Mouse (Mus musculus) thymus, postnatal 10 days (tissue): ENCODE measurements around the gene Ppp1r13b.
A peak's percentile ranks its signal among the peaks of the same experiment; 100 is the strongest.
"Not testable (repeated sequence)": the region's sequence is repeated elsewhere in the genome, so short reads cannot be mapped to it uniquely, and the experiment has no call there.

ENCODE experiments used
- DNase-seq, 2 experiments: peaks; one replicate each; pipeline ENCODE4 v3.0.0; 2021; ENCODE audit warnings: low spot score in 2 of 2

Ppp1r13b gene

GRCm38 (mm10) chr12:111907970-111908681 lies at the start of gene Ppp1r13b:
Gene Ppp1r13b, minus strand, starts transcription at chr12:111908110.
- DNase-seq, result peak; percentile 90 to 95

DNA sequence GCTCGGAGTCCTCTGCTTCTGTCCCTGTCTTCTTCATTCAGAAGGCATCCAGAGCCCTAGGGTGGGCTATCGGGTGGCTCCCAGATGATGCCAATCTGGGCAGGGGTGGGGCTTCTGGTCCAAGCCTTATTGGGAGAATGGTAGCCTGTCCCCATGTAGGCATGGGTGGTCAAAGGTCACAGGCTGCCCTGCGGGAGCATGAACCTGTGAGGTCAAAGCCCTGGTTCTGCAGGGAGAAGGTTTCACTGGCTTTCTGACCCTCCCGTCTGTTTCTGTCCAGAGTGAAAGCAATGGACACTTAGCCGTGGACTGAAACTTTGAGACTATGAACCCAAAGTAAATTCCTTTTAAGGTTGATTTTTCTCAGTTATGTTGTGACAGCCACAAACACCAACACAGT lies 48.3 kb upstream of the Ppp1r13b start:
- no peak for DNase-seq

DNA sequence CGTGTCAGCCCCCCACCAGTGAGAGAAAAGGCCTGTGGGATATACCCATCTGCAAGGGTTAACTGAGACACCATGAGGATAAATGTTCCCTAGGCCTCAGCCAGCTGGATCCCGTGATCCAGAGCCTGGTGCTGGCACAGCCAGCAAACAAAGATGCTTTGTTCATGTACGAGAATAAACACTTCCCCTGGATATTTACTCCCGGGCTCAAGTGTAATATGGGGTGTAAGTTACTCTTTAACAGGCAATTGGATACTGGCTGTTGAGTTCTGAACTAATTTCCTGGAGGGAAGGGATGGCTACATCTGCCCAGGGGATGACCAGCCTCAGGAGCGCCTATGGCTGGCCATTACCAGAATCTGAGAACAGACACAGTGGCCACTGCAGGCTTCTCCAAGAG lies 43.8 kb upstream of the Ppp1r13b start:
- DNase-seq, result no peak

GRCm38 (mm10) chr12:111950486-111950885 lies 42.6 kb upstream of the Ppp1r13b start:
- no peak for DNase-seq

- DNase-seq, result peak; percentile 35 to 36
Observed at GRCm38 (mm10) chr12:111946716-111947115, 38.8 kb upstream of the Ppp1r13b start.

DNA sequence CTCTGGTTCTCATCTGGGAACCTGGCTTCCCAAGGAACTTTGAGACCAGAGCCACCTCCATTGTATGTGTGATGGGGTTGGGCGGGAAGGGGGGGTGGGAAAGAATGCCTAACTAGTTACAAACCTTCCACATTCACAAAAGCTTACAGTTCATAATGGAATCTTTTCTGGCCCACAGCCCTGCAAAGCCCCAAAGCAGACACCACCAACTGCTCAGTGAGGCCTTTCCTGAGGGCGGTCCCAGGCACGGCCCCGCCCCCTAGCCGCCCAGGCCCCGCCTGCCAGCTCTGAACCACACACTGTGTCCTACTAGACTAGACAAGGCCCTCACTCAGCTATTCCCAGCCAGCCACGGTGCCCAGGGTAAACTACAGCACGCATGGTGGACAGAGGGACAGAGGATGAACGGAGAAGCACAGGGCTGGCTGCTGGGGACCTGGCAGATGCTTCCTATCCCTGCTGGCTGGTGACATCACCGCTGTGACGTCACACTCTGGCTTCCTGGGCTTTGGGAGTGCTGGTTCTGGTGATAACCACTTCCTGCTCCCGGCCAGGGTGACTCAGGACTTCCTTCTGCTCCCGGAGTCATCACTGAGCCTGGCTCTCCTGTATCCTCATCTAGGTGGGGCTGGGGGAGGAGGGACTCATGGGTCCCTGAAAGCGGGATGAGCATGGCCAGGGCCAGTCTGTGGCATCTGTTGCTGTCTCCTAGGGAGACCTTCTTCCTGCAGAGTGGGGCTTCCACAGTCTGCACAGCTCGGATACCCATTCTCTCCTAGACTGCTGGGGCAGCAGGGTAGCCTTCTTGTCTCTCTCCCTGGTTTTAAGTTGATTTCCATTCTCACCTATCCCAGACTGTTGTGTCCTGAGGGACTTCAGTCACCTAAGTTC lies 38.1 kb upstream of the Ppp1r13b start:
- DNase-seq, result not testable (repeated sequence)

DNA sequence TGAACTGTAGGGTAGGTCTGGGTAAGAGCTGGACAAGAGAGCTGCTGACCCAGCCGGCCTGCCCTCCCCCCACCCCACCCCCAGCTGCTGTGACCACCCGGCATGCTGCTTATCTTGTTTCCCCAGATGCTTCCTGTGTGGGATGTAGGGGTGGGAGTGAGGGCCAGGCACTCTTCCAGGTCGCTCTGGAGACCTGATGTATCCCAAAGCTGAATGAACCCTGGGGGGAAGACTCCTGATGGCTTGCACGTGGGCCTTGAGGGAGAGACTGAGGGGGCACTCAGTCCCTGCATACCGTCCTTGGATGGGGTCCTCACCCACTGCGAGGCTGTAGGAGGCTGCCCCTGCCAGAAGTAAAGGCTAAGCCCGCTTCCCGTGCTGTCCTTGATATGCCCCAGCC lies 37.2 kb upstream of the Ppp1r13b start:
- DNase-seq, result no peak

GRCm38 (mm10) chr12:111944065-111944987 lies 36.4 kb upstream of the Ppp1r13b start:
- not testable (repeated sequence) for DNase-seq

DNA sequence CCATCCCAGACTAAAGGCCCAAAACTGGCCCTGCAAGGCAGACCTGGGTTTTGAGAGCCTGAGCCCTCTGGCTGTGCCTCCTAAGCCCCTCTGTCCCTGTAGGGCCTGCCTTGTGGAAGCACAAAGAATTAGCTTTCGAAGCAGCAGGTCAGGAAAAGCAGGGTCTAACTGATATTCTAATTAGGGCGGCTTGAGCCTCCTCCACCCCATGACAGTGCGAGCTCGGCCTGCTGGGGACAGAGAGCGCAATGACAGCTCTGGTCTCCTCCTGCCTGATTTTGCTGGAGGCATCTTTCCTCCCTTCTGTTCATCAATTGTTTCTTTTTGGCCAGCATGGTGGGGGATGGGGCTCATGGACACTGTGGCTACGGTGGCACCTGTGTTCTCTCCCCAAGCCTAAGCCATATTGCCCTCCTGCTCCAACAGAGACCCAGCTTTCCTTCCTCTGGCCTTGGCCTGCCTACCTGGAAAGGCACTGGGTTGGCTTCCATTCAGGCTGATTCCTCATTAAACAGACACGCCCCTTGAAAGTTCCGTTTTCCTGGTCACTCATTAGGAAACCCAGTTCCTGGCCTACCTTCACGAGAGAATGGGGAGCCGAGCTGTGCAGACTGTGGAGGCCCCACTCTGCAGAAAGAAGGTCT lies 35.6 kb upstream of the Ppp1r13b start:
- DNase-seq, result no peak

- DNase-seq, result no peak
Observed at GRCm38 (mm10) chr12:111938623-111939177, 30.8 kb upstream of the Ppp1r13b start.

DNA sequence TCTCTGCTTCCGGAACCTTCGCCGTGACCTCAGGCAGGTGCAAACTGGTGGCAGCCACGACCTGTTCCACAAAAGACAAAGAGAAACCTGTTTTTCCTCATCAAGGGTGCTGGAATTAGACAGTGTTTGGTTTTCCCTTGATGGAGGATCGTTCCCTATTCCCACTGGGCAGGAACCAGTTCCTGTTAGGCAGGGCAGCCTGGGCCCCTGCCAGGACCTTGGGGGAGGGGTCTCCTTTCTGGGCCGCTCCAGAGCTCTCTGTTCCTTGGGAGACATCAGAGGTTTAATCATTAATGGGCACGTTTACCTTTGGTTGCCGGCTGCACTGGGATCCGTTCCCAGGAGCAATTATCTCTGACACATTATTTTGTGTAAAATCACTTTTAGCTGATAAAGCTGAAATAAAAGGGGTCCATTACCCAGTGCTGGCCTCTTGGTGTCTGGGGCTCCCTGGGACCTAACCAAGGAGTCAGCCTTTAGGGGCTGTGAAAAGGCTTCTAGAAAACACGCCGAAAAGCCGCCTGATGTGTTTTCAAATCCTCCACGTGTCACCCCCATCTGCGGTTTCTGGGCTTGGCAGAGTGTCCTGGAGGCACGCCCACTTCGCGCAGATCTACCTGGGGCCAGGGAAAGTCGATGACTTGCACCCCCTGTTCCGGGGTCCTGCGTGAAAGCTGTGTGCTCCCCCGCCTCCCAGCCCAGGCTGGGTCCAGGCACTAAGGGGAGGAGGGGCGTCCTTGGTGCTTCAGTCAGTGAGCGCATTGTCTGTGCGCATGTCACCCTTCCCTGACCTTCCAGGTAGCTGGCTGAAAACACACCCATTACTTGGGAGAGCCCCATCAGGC lies 29.0 kb upstream of the Ppp1r13b start:
- no peak for DNase-seq

- DNase-seq, result no peak
Observed at GRCm38 (mm10) chr12:111933971-111934370, 26.1 kb upstream of the Ppp1r13b start.

- DNase-seq, result no peak
Observed at GRCm38 (mm10) chr12:111933032-111933704, 25.3 kb upstream of the Ppp1r13b start.

- no peak for DNase-seq
Observed at GRCm38 (mm10) chr12:111932513-111932912, 24.6 kb upstream of the Ppp1r13b start.

- DNase-seq, result no peak
Observed at GRCm38 (mm10) chr12:111931411-111932025, 23.6 kb upstream of the Ppp1r13b start.

GRCm38 (mm10) chr12:111928411-111928966 lies 20.6 kb upstream of the Ppp1r13b start:
- DNase-seq, result no peak

DNA sequence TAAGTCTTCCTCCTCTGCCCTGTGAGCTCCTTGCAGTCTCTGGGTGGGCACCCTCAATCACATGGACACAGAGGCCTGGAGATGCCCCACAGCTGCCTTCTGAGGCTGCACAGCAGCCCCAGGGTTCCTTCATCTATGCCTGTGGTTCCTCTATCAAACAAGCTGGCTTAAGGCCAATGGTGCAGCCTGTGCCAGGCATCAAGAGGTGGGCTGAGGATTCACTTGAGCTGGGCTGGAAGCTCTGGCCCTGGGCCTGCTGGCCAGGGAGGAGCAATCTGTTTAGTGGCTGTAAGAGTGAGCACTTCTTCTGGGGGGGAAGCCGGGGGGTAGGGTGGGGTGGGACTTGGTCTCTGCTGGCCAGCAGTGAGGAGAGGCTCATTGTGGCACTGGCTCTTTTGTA lies 19.4 kb upstream of the Ppp1r13b start:
- no peak for DNase-seq

- DNase-seq, result no peak
Observed at GRCm38 (mm10) chr12:111923117-111923516, 15.2 kb upstream of the Ppp1r13b start.

DNA sequence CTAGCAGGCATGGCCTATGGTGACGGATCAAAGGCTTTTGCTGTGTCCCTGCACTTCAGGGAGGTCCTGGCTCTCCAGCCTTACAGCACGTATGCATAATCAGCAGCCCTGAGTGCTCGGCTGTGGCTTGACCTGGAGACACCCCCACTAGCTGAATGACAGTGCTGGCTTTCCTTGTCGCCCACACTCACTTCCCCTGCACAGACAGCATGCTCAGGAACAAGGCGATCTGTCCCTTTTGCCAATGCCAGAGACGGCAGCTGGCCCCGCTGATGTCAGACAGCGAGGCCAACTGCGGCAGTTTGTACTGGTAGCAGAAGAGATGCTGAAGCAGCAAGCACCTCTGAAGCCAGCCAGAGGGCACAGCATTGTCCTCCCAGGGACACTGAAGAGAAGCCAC lies 12.1 kb upstream of the Ppp1r13b start:
- DNase-seq, result no peak
